Mouse (Mus musculus) limb, embryonic 13.5 days (tissue): Measurements from ENCODE around the gene Rprml. TPM values are rescaled to one million over a fixed set of nuclear protein-coding genes. Genes with fewer than 3 reads are reported as not detected.
"Not testable (repeated sequence)": the region's sequence is repeated elsewhere in the genome, so short reads cannot be mapped to it uniquely, and the experiment has no call there.

Experiments
- ATAC-seq: fragments of 200-750 bp; cut with Nextera tagmentation; 2 replicates; pipeline ENCODE4 v1.8.0; 2017; ENCODE audit warnings: low read depth, moderate number of reproducible peaks, moderate TSS enrichment; ENCODE audit not compliant: low FRiP score
- H3K27ac ChIP-seq: fragments of 300-500 bp; sonication (generic); 2 replicates; pipeline ENCODE4 v1.5.1; 2015; ENCODE audit warnings: inconsistent platforms, mild to moderate bottlenecking, moderate library complexity
- H3K27me3 ChIP-seq: fragments of 300-500 bp; sonication (generic); 2 replicates; pipeline ENCODE4 v1.6.1; 2015; ENCODE audit warnings: mild to moderate bottlenecking, inconsistent platforms
- H3K36me3 ChIP-seq: fragments of 300-500 bp; sonication (generic); 2 replicates; pipeline ENCODE4 v1.6.1; 2015; ENCODE audit warnings: inconsistent platforms, mild to moderate bottlenecking, moderate library complexity
- H3K4me1 ChIP-seq: fragments of 300-500 bp; sonication (generic); 2 replicates; pipeline ENCODE4 v1.6.1; 2015; ENCODE audit warnings: inconsistent platforms
- H3K4me2 ChIP-seq: fragments of 300-500 bp; sonication (generic); replicated peaks from 2 replicates; pipeline ENCODE4 v1.6.1; 2015; ENCODE audit warnings: inconsistent platforms, mild to moderate bottlenecking, moderate library complexity
- H3K4me3 ChIP-seq: fragments of 300-500 bp; sonication (generic); 2 replicates; pipeline ENCODE4 v1.5.1; 2015; ENCODE audit warnings: moderate library complexity, mild to moderate bottlenecking, inconsistent platforms
- H3K9ac ChIP-seq: fragments of 300-500 bp; sonication (generic); 2 replicates; pipeline ENCODE4 v1.6.1; 2015; ENCODE audit warnings: mild to moderate bottlenecking, inconsistent platforms
- H3K9me3 ChIP-seq: fragments of 300-500 bp; sonication (generic); 2 replicates; pipeline ENCODE4 v1.6.1; 2016; ENCODE audit warnings: inconsistent platforms
- WGBS: fragments of 180-500 bp; shearing (Covaris S2); methylation state at CpG from one replicate; pipeline ENCODE4 v1.1.7; 2015; 5-methylcytosine and 5-hydroxymethylcytosine counted together
- polyA plus RNA-seq: library from polyadenylated mRNA; unstranded; fragments of >200 nt; fragmentation: Nextera tagmentation; extraction: Ambion mirVana; gene quantifications from 2 replicates; pipeline ENCODE4 v1.2.1, GENCODE M21; 2015

Gene Rprml
- polyA plus RNA-seq, 1 experiment from 2014 or later, result 0.14 TPM

DNA sequence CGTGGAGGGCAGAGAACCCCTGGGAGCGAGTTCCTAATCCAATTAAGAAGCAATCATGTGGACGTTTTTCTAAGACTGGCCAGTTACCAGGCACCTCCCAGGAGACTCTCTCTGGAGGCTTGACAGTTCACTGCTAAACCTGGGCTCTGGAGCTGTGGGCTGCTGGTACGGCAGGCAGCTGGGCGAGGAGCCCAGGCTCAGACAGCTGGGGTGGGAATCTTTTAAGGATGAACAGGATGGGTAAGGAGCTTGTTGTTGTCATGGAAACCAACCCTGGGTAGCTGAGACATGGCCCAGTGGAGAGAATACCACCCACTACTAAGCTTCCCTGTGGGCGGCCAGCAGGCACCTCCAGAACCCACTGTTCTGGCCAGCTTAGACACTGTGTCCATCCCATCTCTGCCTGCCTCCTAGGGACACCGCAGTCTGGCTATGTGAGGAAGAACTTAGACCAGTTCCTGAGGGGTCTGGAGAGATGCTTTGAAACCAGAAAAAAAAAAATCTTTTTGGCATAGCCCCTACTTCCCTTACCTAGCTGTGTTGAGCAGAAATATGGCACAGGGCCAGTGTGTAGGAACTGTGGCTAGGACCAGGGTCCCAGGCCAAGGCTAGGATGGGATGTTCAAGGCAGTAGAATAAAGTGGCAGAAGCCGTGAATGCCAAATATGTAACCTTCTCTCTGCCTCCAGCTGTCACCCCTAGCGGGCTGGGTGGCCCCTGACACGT, 17.0 kb downstream of the Rprml start:
- no peaks in the 10 kb centered on the region for H3K27me3 ChIP-seq
- H3K9ac ChIP-seq, result no peak overlapping the region
- WGBS, result 34% methylated on average over 10 of the region's 10 CpGs
- ATAC-seq, result no peak
- no peak overlapping the region for H3K27ac ChIP-seq
- H3K36me3 ChIP-seq, result no peaks in the 10 kb centered on the region
- H3K4me1 ChIP-seq, result peaks cover 23% of the 10 kb centered on the region
- H3K4me3 ChIP-seq, result no peak overlapping the region
- H3K4me2 ChIP-seq, result no peak overlapping the region
- H3K9me3 ChIP-seq, result no peaks in the 10 kb centered on the region

DNA sequence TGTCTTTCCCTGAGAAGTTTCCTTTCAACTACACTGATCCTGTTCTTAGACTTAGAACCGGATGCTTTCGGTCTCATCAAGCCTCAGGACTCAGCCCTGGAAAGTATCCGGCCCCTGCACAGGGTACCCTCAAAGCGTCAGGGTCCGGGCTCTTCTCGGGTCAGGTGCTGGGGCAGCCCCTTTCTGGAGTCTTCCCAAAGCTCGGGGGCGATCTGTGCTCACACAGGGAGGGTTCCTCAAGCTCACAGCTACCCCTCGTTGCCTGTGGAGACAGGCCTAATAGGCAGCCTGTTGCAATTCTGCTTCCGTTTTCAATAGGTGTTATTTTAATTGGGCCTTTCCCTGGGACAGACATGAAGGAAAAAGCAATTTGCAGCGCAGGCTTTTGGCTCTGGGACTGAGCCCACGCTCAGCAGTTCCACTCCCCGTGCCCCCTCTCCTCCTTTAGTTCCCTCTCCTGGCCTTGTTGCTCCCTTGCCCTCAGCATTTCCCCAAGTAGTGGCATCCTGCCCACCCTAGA, 17.6 kb downstream of the Rprml start:
- Histone ChIP-seq H3K27ac (no peak overlapping the region), H3K4me2 (no peak overlapping the region), H3K4me3 (no peak overlapping the region), H3K4me1 (peaks cover 23% of the 10 kb centered on the region), H3K36me3 (no peaks in the 10 kb centered on the region), H3K9ac (no peak overlapping the region), H3K27me3 (no peaks in the 10 kb centered on the region), H3K9me3 (no peaks in the 10 kb centered on the region)
- 35% methylated on average over 13 of the region's 13 CpGs for whole genome bisulfite sequencing
- no peak for ATAC-seq

DNA sequence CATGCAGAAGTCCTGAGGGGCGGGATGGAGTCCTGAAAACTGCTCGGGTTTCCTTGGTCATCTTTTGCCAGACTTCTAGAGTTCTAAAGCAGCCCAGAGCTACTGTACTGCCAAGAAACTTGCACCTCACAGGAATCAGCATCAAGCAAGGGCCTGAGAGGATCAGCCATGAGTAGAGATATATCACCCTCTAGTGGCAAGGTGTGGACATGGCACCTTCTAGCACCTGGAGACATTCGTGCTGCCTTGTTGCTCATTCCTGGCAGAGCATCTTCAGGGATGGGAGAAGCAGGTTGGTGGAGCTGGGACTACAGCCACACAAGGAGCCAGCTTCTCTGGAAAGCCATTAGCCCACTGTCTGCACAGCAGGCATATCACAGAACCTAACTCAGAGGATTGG, 26.2 kb downstream of the Rprml start:
- WGBS, result 35% methylated on average over 3 of the region's 3 CpGs
- Histone ChIP-seq H3K4me2 (no peak overlapping the region), H3K9me3 (no peaks in the 10 kb centered on the region), H3K36me3 (peaks cover 55% of the 10 kb centered on the region), H3K27ac (no peak overlapping the region), H3K27me3 (no peaks in the 10 kb centered on the region), H3K4me3 (no peak overlapping the region), H3K4me1 (no peaks in the 10 kb centered on the region), H3K9ac (no peak overlapping the region)
- no peak for ATAC-seq

DNA sequence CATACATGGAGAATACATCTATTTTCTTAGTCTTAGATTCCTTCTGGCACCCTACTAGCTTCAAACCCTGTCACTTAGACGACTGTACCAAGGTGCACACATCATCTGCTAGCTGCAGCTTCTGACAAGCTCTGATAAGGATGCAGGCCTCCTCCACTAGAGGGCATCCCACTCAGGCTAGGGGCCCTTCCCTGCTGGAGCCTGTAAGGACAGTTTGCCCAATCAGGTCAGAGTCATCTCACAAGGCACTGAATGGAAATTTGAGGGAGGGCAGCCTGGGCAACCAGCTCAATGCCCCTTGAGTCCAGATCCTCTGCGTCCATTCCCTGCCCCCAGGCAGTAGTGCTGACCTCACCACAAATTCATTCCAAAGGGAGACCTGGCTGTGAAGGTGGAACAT, 27.7 kb downstream of the Rprml start:
- not testable (repeated sequence) for H3K9me3 ChIP-seq, H3K27me3 ChIP-seq, ATAC-seq, H3K4me2 ChIP-seq, H3K4me3 ChIP-seq, H3K4me1 ChIP-seq, H3K27ac ChIP-seq, H3K9ac ChIP-seq
- peaks cover 70% of the 10 kb centered on the region for H3K36me3 ChIP-seq
- WGBS, result 58% methylated on average over 2 of the region's 2 CpGs

DNA sequence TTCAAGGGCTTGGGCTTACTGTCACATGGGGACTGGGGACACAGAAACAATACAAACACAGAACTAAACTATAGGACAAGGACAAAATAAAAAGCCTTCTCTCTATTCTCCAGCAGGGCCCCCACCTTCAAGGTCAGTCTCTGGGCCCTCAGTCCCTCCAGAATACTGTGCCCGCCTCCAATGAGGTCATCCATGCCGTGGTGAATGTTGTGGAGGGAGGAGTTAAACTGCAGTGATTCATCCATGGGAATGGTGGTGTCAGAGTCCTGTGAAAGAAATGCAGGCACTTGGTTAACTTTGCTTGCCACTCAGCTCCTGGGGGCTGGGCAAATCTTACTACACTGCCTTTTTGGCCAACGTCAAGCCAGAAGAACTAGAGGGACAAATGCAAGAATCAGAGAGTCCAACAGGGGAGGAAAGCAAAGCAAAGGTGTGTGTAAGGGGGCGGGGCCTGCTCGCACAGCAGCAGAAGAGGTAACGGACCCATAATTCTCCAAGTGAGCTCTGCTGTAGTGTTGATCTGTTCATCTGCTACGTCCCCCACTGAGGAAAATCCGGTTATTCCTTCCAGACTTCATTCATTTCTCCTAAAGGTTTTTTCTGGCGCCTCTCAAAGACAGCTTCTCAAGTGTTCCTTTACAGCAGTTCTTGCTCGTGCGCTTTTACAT, 34.4 kb downstream of the Rprml start:
- no peaks in the 10 kb centered on the region for H3K27me3 ChIP-seq
- no peak overlapping the region for H3K9ac ChIP-seq
- WGBS, result 88% methylated on average over 11 of the region's 11 CpGs
- H3K4me3 ChIP-seq, result no peak overlapping the region
- no peaks in the 10 kb centered on the region for H3K9me3 ChIP-seq
- H3K27ac ChIP-seq, result no peak overlapping the region
- no peak for ATAC-seq
- peaks cover 94% of the 10 kb centered on the region for H3K36me3 ChIP-seq
- H3K4me2 ChIP-seq, result no peak overlapping the region
- no peaks in the 10 kb centered on the region for H3K4me1 ChIP-seq

DNA sequence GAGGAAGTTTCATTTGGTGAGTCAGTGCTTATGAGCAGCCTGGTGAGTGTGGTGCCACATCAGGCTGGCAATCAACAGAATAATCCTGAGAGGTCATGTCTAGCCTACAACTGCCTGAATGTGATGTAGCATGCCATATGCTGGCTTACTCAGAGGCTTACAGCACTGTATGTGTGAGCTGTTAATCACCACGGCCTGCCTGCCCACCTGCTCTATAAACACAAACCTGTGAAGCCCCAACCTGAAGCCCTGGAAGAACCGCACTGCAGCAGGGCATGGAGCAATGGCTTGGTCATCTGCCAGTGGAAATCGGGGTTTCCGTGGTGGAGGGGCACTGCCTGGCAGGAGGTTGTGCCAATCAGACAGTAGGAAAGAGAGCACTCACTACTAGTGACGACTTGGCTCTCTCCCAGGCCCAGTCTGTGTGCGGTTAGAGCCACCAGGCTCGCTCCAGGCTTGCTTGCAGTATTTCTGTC, 35.9 kb downstream of the Rprml start:
- peaks cover 86% of the 10 kb centered on the region for H3K36me3 ChIP-seq
- H3K4me3 ChIP-seq, result no peak overlapping the region
- H3K4me1 ChIP-seq, result no peaks in the 10 kb centered on the region
- WGBS, result 82% methylated on average over 7 of the region's 7 CpGs
- ATAC-seq, result no peak
- no peaks in the 10 kb centered on the region for H3K9me3 ChIP-seq
- H3K4me2 ChIP-seq, result no peak overlapping the region
- H3K27ac ChIP-seq, result no peak overlapping the region
- H3K9ac ChIP-seq, result no peak overlapping the region
- no peaks in the 10 kb centered on the region for H3K27me3 ChIP-seq

DNA sequence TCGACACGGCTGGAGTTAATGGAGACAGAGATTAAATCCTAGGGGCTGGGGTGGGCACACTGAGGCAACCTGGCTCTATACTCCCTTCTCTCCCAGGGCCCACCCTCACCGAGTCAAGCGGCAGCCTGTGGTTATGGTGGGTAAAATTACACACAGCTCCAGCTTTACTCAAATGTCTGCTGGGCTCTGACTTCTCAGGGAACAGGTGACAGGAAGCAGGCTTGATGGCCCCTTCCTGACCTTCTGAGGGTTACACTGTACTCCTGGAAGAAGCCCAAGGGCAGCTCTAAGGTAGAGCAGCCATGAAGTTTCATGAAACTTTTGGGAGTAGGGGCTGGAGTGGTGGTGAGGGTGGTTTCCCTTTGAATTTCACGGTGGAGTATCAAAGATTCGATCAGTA, 37.3 kb downstream of the Rprml start:
- Histone ChIP-seq H3K9me3 (no peaks in the 10 kb centered on the region), H3K4me1 (no peaks in the 10 kb centered on the region), H3K4me2 (no peak overlapping the region), H3K36me3 (peaks cover 74% of the 10 kb centered on the region), H3K4me3 (no peak overlapping the region), H3K27me3 (no peaks in the 10 kb centered on the region), H3K27ac (no peak overlapping the region), H3K9ac (no peak overlapping the region)
- WGBS, result 79% methylated on average over 6 of the region's 6 CpGs
- no peak for ATAC-seq

DNA sequence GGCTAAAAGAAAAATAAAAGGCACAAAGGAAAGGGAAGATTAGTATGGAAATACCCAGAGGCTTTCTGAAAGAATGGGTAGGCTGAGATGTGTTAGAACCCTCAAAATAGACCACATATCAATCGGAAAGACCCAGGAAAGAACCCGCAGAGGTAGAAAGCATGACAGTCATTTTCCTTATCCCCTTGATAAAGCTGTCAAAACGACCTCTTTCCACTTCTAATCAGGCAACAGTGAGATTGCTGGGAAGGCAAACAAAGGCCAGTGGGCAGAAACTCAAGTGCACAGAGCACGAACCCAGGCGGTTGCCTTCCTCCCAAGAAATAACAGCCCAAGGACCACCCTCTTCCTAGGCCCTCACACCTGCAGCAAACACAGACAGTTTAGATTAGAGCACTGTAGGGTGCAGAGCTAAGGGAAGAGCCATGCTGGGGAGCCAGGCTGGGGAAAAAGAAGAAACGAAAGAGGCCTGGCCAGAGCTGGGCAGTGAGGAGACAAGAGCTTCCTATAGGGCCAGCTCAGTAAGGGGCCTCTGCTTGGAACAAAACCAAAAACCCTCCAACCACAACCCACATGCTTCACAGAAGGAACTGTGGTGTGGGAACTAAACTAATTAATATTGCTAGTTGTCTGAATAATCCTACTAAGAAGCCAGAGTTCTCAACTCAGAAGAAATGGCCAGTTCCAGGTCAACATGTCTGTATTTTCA, 39.1 kb downstream of the Rprml start:
- Histone ChIP-seq H3K27ac (no peak overlapping the region), H3K4me3 (no peak overlapping the region), H3K4me1 (no peaks in the 10 kb centered on the region), H3K4me2 (no peak overlapping the region), H3K36me3 (peaks cover 60% of the 10 kb centered on the region), H3K9me3 (no peaks in the 10 kb centered on the region), H3K27me3 (no peaks in the 10 kb centered on the region), H3K9ac (no peak overlapping the region)
- no peak for ATAC-seq
- WGBS, result 61% methylated on average over 6 of the region's 6 CpGs

DNA sequence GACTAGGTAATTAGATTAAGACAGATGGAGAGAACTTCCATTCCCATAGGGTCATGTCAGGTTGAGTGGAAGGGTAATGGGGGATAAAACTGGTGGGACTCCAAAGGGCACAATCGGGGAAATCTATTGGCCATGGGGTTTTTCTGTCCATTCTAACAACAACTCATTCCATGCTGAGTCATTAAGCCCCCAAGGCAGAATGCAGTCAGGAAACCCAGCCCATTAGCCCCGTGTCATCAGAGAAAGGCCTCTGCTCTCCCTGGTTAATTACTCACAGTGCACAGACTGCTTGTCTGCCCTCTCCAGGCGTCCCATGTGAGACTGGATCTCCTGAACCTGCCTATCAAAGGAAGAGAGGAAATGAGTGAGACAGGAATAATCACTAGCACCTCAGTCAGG, 39.6 kb downstream of the Rprml start:
- Histone ChIP-seq H3K27me3 (no peaks in the 10 kb centered on the region), H3K27ac (no peak overlapping the region), H3K9me3 (no peaks in the 10 kb centered on the region), H3K36me3 (peaks cover 55% of the 10 kb centered on the region), H3K4me3 (no peak overlapping the region), H3K9ac (no peak overlapping the region), H3K4me1 (no peaks in the 10 kb centered on the region), H3K4me2 (no peak overlapping the region)
- ATAC-seq, result no peak
- WGBS, result 18% methylated on average over 3 of the region's 3 CpGs

DNA sequence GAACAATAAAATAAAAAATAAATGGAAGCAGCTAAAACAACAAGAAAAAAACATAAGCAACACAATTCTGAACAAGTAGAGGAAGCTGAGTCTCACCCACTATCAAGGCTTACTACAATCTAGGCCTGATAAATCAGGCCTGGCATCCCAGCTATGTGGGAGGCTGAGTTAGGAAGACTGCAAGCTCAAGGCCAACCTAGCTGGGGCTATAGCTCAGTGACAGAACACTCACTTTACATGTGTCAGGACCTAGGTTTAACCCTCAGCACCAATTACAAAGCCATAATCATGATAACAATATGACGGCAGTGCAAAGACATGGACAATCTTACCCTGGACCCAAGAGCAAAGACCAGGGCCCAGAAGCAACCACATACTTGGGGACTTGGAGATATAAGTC, 41.7 kb downstream of the Rprml start:
- no peaks in the 10 kb centered on the region for H3K27me3 ChIP-seq
- 89% methylated on average over 1 of the region's 1 CpGs for WGBS
- H3K27ac ChIP-seq, result no peak overlapping the region
- no peak for ATAC-seq
- H3K36me3 ChIP-seq, result peaks cover 37% of the 10 kb centered on the region
- H3K4me3 ChIP-seq, result no peak overlapping the region
- peaks cover 6% of the 10 kb centered on the region for H3K4me1 ChIP-seq
- H3K4me2 ChIP-seq, result no peak overlapping the region
- no peak overlapping the region for H3K9ac ChIP-seq
- no peaks in the 10 kb centered on the region for H3K9me3 ChIP-seq

DNA sequence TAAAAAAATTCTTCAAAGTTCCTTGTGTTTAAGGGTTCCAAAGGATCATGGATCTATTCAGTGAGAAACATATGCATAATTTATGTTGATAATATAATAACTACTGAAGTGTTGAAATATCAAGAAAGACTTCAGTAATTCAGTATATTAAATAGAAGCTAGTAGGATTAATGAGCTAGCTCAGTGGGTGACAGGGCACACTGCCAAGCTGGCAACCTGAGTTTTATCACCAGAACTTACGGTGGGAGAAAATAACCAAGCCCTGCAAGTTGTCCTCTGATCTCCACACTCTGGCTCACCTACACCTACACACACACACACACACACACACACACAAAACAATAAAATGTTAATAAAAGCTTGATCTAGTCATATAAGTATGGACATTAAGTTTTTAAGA, 43.9 kb downstream of the Rprml start:
- Histone ChIP-seq H3K27ac (no peak overlapping the region), H3K4me1 (peaks cover 13% of the 10 kb centered on the region), H3K27me3 (no peaks in the 10 kb centered on the region), H3K36me3 (peaks cover 18% of the 10 kb centered on the region), H3K9ac (no peak overlapping the region), H3K9me3 (no peaks in the 10 kb centered on the region), H3K4me3 (no peak overlapping the region), H3K4me2 (no peak overlapping the region)
- ATAC-seq, result no peak
- WGBS, result 50% methylated on average over 1 of the region's 1 CpGs

DNA sequence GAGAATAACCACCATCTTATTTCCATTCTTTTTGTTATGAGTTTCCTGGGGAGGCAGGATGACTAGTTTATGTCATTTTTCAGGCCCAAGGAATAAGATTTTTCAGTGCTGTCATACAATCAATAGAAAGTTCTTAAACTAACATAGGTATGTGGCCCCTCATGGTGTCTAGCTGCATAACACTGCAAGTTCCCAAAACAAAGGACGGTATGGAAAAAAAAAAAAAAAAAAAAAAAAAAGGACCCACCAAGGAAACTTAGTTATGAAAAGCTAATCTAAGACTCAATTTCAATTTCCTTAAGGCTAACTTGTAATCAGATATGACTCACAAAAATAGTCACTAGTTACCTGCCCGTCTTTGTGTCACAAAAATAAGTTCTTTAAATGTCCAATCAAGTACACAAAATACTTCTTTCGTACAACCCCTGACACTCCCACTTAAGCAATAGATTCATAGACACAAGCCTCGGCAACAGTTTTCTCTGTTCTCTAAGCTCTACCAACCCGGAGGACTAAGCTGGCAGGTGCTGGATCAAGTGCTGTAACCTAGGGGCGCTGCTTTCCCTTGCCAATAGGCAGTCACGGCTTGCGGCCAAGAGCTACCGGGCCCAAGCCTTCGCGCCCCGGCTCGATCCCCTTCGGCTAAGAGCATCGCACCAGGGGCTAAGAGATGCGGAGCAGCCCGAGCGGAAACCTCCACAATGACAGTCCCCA, 47.6 kb downstream of the Rprml start:
- WGBS, result 2% methylated on average over 18 of the region's 18 CpGs
- H3K9ac ChIP-seq, result peak overlapping the region; percentile 91

More for the DNA sequence above, 47.6 kb downstream of the Rprml start:
- Histone ChIP-seq H3K4me3 (peak overlapping the region; percentile 98), H3K4me1 (peaks cover 17% of the 10 kb centered on the region), H3K27ac (peak overlapping the region; percentile 96), H3K36me3 (peaks cover 6% of the 10 kb centered on the region; the same call in 1 of the 2 replicates), H3K4me2 (peak overlapping the region; percentile 66), H3K27me3 (no peaks in the 10 kb centered on the region), H3K9me3 (no peaks in the 10 kb centered on the region)
- ATAC-seq, result no peak
